28 mouse cellular contexts compared by ENCODE assay signal in genomic region chr5:38065454-38065853, GRCm38 (mm10). TPM values are rescaled to one million over a fixed set of nuclear protein-coding genes. Genes with fewer than 3 reads are reported as not detected.
A peak's percentile ranks its signal among the peaks of the same experiment; 100 is the strongest.
DNase-seq lines count a peak whose midpoint lies in the region; ATAC-seq and TF ChIP-seq lines count a peak whose summit lies in the region.
"Had no signal": no experiment of that assay in that cellular context is flagged by ENCODE, and none has a peak within 500 bp of the region (broad histone marks: within the 10 kb centered on the region; RNA-seq: fewer than 3 reads in every experiment).

No protein-coding gene starts in this region.

- H3K4me2 ChIP-seq in midbrain, embryonic 15.5 days, result no peak overlapping the region
- H3K4me2 ChIP-seq in embryonic facial prominence, embryonic 11.5 days (ENCODE audit: low read depth, low read length), result no peak overlapping the region
- H3K4me2 ChIP-seq in embryonic facial prominence, embryonic 14.5 days (ENCODE audit: low read depth, low read length), result 0 out of 2 replicates have a peak overlapping the region, but pooled peaks have one; percentile 10
- H3K4me2 ChIP-seq in limb, embryonic 12.5 days, result no peak overlapping the region
- H3K4me2 ChIP-seq in hindbrain, postnatal 0 days (ENCODE audit: low read depth, low read length), result no peak overlapping the region
- H3K4me2 ChIP-seq: heart, embryonic 12.5 days; hindbrain, embryonic 14.5 days; kidney, embryonic 15.5 days; liver, embryonic 11.5 days; lung, embryonic 15.5 days; midbrain, embryonic 11.5 days had no signal

- H3K27me3 ChIP-seq in midbrain, embryonic 10.5 days (ENCODE audit: low read depth, poor library complexity, severe bottlenecking), result no peaks in the 10 kb centered on the region
- H3K27me3 ChIP-seq in midbrain, embryonic 15.5 days (replicated peaks), result no peaks in the 10 kb centered on the region
- no peaks in the 10 kb centered on the region for H3K27me3 ChIP-seq in embryonic facial prominence, embryonic 11.5 days (ENCODE audit: control insufficient read depth, insufficient read depth, low read length)
- no peaks in the 10 kb centered on the region for H3K27me3 ChIP-seq in embryonic facial prominence, embryonic 14.5 days (replicated peaks; ENCODE audit: control insufficient read depth, insufficient read depth, low read length)
- H3K27me3 ChIP-seq in limb, embryonic 12.5 days, result no peaks in the 10 kb centered on the region; the same call in 1 of the 2 replicates
- H3K27me3 ChIP-seq in hindbrain, postnatal 0 days (ENCODE audit: insufficient read depth, low read length), result no peaks in the 10 kb centered on the region
- H3K27me3 ChIP-seq: heart, embryonic 12.5 days; kidney, embryonic 15.5 days; lung, embryonic 15.5 days had no signal

- H3K4me1 ChIP-seq in midbrain, embryonic 10.5 days, result peaks cover 74% of the 10 kb centered on the region
- peaks cover 4% of the 10 kb centered on the region; the same call in 1 of the 2 replicates for H3K4me1 ChIP-seq in midbrain, embryonic 15.5 days
- H3K4me1 ChIP-seq in embryonic facial prominence, embryonic 11.5 days (ENCODE audit: control insufficient read depth, insufficient read depth, low read length), result no peaks in the 10 kb centered on the region
- peaks cover 30% of the 10 kb centered on the region for H3K4me1 ChIP-seq in embryonic facial prominence, embryonic 14.5 days (ENCODE audit: control insufficient read depth, insufficient read depth, low read length)
- peaks cover 47% of the 10 kb centered on the region for H3K4me1 ChIP-seq in limb, embryonic 12.5 days (replicated peaks)
- no peaks in the 10 kb centered on the region for H3K4me1 ChIP-seq in hindbrain, postnatal 0 days (ENCODE audit: insufficient read depth, low read length)

- H3K4me3 ChIP-seq in midbrain, embryonic 10.5 days, result no peak overlapping the region
- no peak overlapping the region for H3K4me3 ChIP-seq in midbrain, embryonic 15.5 days
- no peak overlapping the region for H3K4me3 ChIP-seq in embryonic facial prominence, embryonic 11.5 days (ENCODE audit: low read depth, low read length)
- no peak overlapping the region for H3K4me3 ChIP-seq in embryonic facial prominence, embryonic 14.5 days (ENCODE audit: low read depth, low read length)
- no peak overlapping the region for H3K4me3 ChIP-seq in limb, embryonic 12.5 days (replicated peaks)
- H3K4me3 ChIP-seq in hindbrain, postnatal 0 days (ENCODE audit: low read length), result no peak overlapping the region
- H3K4me3 ChIP-seq: heart, adult 2 months; heart, embryonic 12.5 days; kidney, embryonic 15.5 days; lung, embryonic 15.5 days had no signal

- WGBS in midbrain, embryonic 10.5 days, result 19% methylated on average over 2 of the region's 2 CpGs
- 25% methylated on average over 2 of the region's 2 CpGs for WGBS in midbrain, embryonic 15.5 days
- WGBS in embryonic facial prominence, embryonic 11.5 days, result 25% methylated on average over 2 of the region's 2 CpGs
- WGBS in embryonic facial prominence, embryonic 14.5 days, result 32% methylated on average over 2 of the region's 2 CpGs
- WGBS in limb, embryonic 12.5 days, result 35% methylated on average over 2 of the region's 2 CpGs
- WGBS in hindbrain, postnatal 0 days, result 59% methylated on average over 2 of the region's 2 CpGs

- DNase-seq in midbrain, embryonic 10.5 days (ENCODE audit: low spot score), result no peak
- peak; percentile 84 for DNase-seq in embryonic facial prominence, embryonic 11.5 days (ENCODE audit: low spot score)
- DNase-seq in embryonic facial prominence, embryonic 14.5 days (ENCODE audit: low spot score), result peak; percentile 50
- no peak for DNase-seq in hindbrain, postnatal 0 days (ENCODE audit: low spot score)
- DNase-seq in kidney, adult 8-10 months, result no peak
- DNase-seq: adrenal gland, adult 2 months; B cell, adult 2 months; cerebellum, adult 9-11 months; heart, adult 2 months; kidney, adult 11 months; kidney, postnatal 25 days; left cerebral cortex, postnatal 4 days; right cerebral cortex, adult 18-20 months; right cerebral cortex, postnatal 4 days; thymus, adult 18-20 months; thymus, postnatal 25 days had no signal

- H3K9me3 ChIP-seq in midbrain, embryonic 10.5 days (replicated peaks), result no peaks in the 10 kb centered on the region
- no peaks in the 10 kb centered on the region for H3K9me3 ChIP-seq in midbrain, embryonic 15.5 days
- H3K9me3 ChIP-seq in embryonic facial prominence, embryonic 11.5 days (replicated peaks; ENCODE audit: control insufficient read depth, low read length), result no peaks in the 10 kb centered on the region
- H3K9me3 ChIP-seq in embryonic facial prominence, embryonic 14.5 days (ENCODE audit: control insufficient read depth, low read length), result no peaks in the 10 kb centered on the region
- H3K9me3 ChIP-seq in limb, embryonic 12.5 days, result no peaks in the 10 kb centered on the region
- no peaks in the 10 kb centered on the region for H3K9me3 ChIP-seq in hindbrain, postnatal 0 days (ENCODE audit: low read length)
- H3K9me3 ChIP-seq: heart, embryonic 12.5 days; kidney, embryonic 15.5 days; lung, embryonic 15.5 days had no signal

- TF ChIP-seq CTCF in hindbrain, postnatal 0 days (IDR thresholded peaks at IDR 0.05; ENCODE audit: low read depth), result no peak

- no peak for ATAC-seq in midbrain, embryonic 15.5 days (replicated peaks)
- 0 out of 2 replicates have a peak, but pooled peaks have one; percentile 64 for ATAC-seq in embryonic facial prominence, embryonic 11.5 days (replicated peaks; ENCODE audit: insufficient number of reproducible peaks, low FRiP score, low TSS enrichment, low read depth)
- peak; percentile 59; the same call in 1 of the 2 replicates for ATAC-seq in embryonic facial prominence, embryonic 14.5 days (ENCODE audit: low read depth)
- ATAC-seq in limb, embryonic 12.5 days (ENCODE audit: insufficient number of reproducible peaks, insufficient read depth, low FRiP score, low TSS enrichment, low read depth), result no peak
- ATAC-seq in hindbrain, postnatal 0 days, result no peak
- ATAC-seq: activated CD4-positive, CD25-positive, alpha-beta regulatory T cell, adult 4 months; forebrain, embryonic 16.5 days; inflammation-experienced regulatory T-cells, adult 6 months had no signal

- H3K27ac ChIP-seq in midbrain, embryonic 10.5 days (replicated peaks), result peak overlapping the region; percentile 53
- H3K27ac ChIP-seq in midbrain, embryonic 15.5 days, result no peak overlapping the region
- H3K27ac ChIP-seq in embryonic facial prominence, embryonic 11.5 days (replicated peaks; ENCODE audit: low read depth, low read length), result 0 out of 2 replicates have a peak overlapping the region, but pooled peaks have one; percentile 22
- peak overlapping the region; percentile 65 for H3K27ac ChIP-seq in embryonic facial prominence, embryonic 14.5 days (replicated peaks; ENCODE audit: low read depth, low read length)
- peak overlapping the region; percentile 18 for H3K27ac ChIP-seq in limb, embryonic 12.5 days
- H3K27ac ChIP-seq in hindbrain, postnatal 0 days, result no peak overlapping the region
- H3K27ac ChIP-seq: heart, adult 2 months; hindbrain, embryonic 14.5 days; kidney, embryonic 15.5 days; lung, embryonic 15.5 days; stomach, postnatal 0 days had no signal

- no peaks in the 10 kb centered on the region for H3K36me3 ChIP-seq in midbrain, embryonic 10.5 days
- H3K36me3 ChIP-seq in midbrain, embryonic 15.5 days (replicated peaks), result no peaks in the 10 kb centered on the region
- H3K36me3 ChIP-seq in embryonic facial prominence, embryonic 11.5 days (replicated peaks; ENCODE audit: control insufficient read depth, insufficient read depth, low read depth, low read length), result no peaks in the 10 kb centered on the region
- no peaks in the 10 kb centered on the region for H3K36me3 ChIP-seq in embryonic facial prominence, embryonic 14.5 days (ENCODE audit: control insufficient read depth, insufficient read depth, low read length)
- no peaks in the 10 kb centered on the region for H3K36me3 ChIP-seq in limb, embryonic 12.5 days
- no peaks in the 10 kb centered on the region for H3K36me3 ChIP-seq in hindbrain, postnatal 0 days (ENCODE audit: insufficient read depth, low read length)
- H3K36me3 ChIP-seq: heart, embryonic 12.5 days; kidney, embryonic 15.5 days; lung, embryonic 15.5 days had no signal

- H3K9ac ChIP-seq in midbrain, embryonic 15.5 days, result no peak overlapping the region
- H3K9ac ChIP-seq in embryonic facial prominence, embryonic 11.5 days (replicated peaks; ENCODE audit: low read length), result no peak overlapping the region
- no peak overlapping the region for H3K9ac ChIP-seq in embryonic facial prominence, embryonic 14.5 days (ENCODE audit: low read depth, low read length)
- no peak overlapping the region for H3K9ac ChIP-seq in limb, embryonic 12.5 days (replicated peaks)
- no peak overlapping the region for H3K9ac ChIP-seq in hindbrain, postnatal 0 days (replicated peaks; ENCODE audit: low read length)
- H3K9ac ChIP-seq: heart, embryonic 12.5 days; hindbrain, embryonic 14.5 days; kidney, embryonic 15.5 days; lung, embryonic 15.5 days had no signal

RNA-seq across cellular contexts. Expression of gene Stx18, which starts 26.9 kb away (rescaled TPM):
- polyA plus RNA-seq in midbrain, embryonic 10.5 days (2016; fragmentation: Nextera tagmentation; extraction: Ambion mirVana), result 48.6 and 55.8 TPM in 2 replicates
- polyA plus RNA-seq in midbrain, embryonic 15.5 days (2015; fragmentation: Nextera tagmentation; extraction: Ambion mirVana), result 30.5 and 31.1 TPM in 2 replicates
- polyA plus RNA-seq in embryonic facial prominence, embryonic 11.5 days (2014; fragmentation: Nextera tagmentation; extraction: Ambion mirVana), result 65.1 and 71.4 TPM in 2 replicates
- 43.9 and 45.8 TPM in 2 replicates for polyA plus RNA-seq in embryonic facial prominence, embryonic 14.5 days (2014; fragmentation: Nextera tagmentation; extraction: Ambion mirVana)
- 62.1 and 65.3 TPM in 2 replicates for polyA plus RNA-seq in limb, embryonic 12.5 days (2016; fragmentation: Nextera tagmentation; extraction: Ambion mirVana)
- total RNA-seq in hindbrain, postnatal 0 days (2014; rRNA removed), result 15.6 and 25.2 TPM in 2 replicates
- 31.8 and 32.8 TPM in 2 replicates for polyA plus RNA-seq in hindbrain, postnatal 0 days (2015; fragmentation: Nextera tagmentation; extraction: Ambion mirVana)

Comparison
In these comparisons a context has a peak if more than half of its experiments do, and no peak if none do; other contexts are left out.
1. H3K27ac ChIP-seq: peak in midbrain, embryonic 10.5 days (single experiment), embryonic facial prominence, embryonic 11.5 days (single experiment), embryonic facial prominence, embryonic 14.5 days (single experiment) and limb, embryonic 12.5 days (single experiment); none in midbrain, embryonic 15.5 days (single experiment) and hindbrain, postnatal 0 days (single experiment).
2. DNase-seq: peak in embryonic facial prominence, embryonic 11.5 days (single experiment) and embryonic facial prominence, embryonic 14.5 days (single experiment); none in midbrain, embryonic 10.5 days (single experiment), hindbrain, postnatal 0 days (single experiment) and kidney, adult 8-10 months (0 of 2).
3. ATAC-seq: peak in embryonic facial prominence, embryonic 11.5 days (single experiment) and embryonic facial prominence, embryonic 14.5 days (single experiment); none in midbrain, embryonic 15.5 days (single experiment), limb, embryonic 12.5 days (single experiment) and hindbrain, postnatal 0 days (single experiment).